Mouse (Mus musculus) hindbrain, embryonic 14.5 days (tissue): ENCODE results near the gene Gpat2. TPM values are rescaled to one million over a fixed set of nuclear protein-coding genes. Genes with fewer than 3 reads are reported as not detected.

Experiments used
- ATAC-seq: fragments of 200-750 bp; cut with Nextera tagmentation; 2 replicates; pipeline ENCODE4 v1.8.0; 2017; ENCODE audit warnings: moderate number of reproducible peaks, mild to moderate bottlenecking, moderate TSS enrichment, moderate library complexity; ENCODE audit not compliant: low FRiP score
- DNase-seq: peaks from one replicate; pipeline ENCODE4 v3.0.0-alpha.2; 2015; ENCODE audit warnings: low spot score
- H3K27ac ChIP-seq: fragments of 300-500 bp; sonication (generic); 2 replicates; pipeline ENCODE4 v1.5.1; 2014; ENCODE audit warnings: mild to moderate bottlenecking, moderate library complexity
- H3K27me3 ChIP-seq: fragments of 300-500 bp; sonication (generic); 2 replicates; pipeline ENCODE4 v1.6.1; 2014; ENCODE audit warnings: mild to moderate bottlenecking, low read length, mixed read lengths; ENCODE audit not compliant: control insufficient read depth, insufficient read depth
- H3K36me3 ChIP-seq: fragments of 300-500 bp; sonication (generic); replicated peaks from 2 replicates; pipeline ENCODE4 v1.6.1; 2014; ENCODE audit not compliant: control insufficient read depth, insufficient read depth
- H3K4me1 ChIP-seq: fragments of 300-500 bp; sonication (generic); replicated peaks from 2 replicates; pipeline ENCODE4 v1.6.1; 2014; ENCODE audit warnings: antibody characterized with exemption, low read length, mixed read lengths; ENCODE audit not compliant: control insufficient read depth, insufficient read depth
- H3K4me2 ChIP-seq: fragments of 300-500 bp; sonication (generic); replicated peaks from 2 replicates; pipeline ENCODE4 v1.6.1; 2014; ENCODE audit warnings: mild to moderate bottlenecking, moderate library complexity
- H3K4me3 ChIP-seq: fragments of 300-500 bp; sonication (generic); replicated peaks from 2 replicates; pipeline ENCODE4 v1.5.1; 2014; ENCODE audit warnings: mild to moderate bottlenecking, low read length
- H3K9ac ChIP-seq: fragments of 300-500 bp; sonication (generic); 2 replicates; pipeline ENCODE4 v1.6.1; 2014
- H3K9me3 ChIP-seq: fragments of 300-500 bp; sonication (generic); 2 replicates; pipeline ENCODE4 v1.6.1; 2016; ENCODE audit warnings: low read length; ENCODE audit not compliant: control insufficient read depth
- WGBS: fragments of 180-500 bp; shearing (Covaris S2); extraction: QIAGEN DNeasy Blood & Tissue Kit; methylation state at CpG from one replicate; pipeline ENCODE4 v1.1.7; 2014; 5-methylcytosine and 5-hydroxymethylcytosine counted together
- polyA plus RNA-seq: library from polyadenylated mRNA; unstranded; fragments of >200 nt; fragmentation: Nextera tagmentation; extraction: Ambion mirVana; gene quantifications from 2 replicates; pipeline ENCODE4 v1.2.1, GENCODE M21; 2014

The Gpat2 gene
- polyA plus RNA-seq, 1 experiment from 2014 or later: 0.07 TPM

DNA sequence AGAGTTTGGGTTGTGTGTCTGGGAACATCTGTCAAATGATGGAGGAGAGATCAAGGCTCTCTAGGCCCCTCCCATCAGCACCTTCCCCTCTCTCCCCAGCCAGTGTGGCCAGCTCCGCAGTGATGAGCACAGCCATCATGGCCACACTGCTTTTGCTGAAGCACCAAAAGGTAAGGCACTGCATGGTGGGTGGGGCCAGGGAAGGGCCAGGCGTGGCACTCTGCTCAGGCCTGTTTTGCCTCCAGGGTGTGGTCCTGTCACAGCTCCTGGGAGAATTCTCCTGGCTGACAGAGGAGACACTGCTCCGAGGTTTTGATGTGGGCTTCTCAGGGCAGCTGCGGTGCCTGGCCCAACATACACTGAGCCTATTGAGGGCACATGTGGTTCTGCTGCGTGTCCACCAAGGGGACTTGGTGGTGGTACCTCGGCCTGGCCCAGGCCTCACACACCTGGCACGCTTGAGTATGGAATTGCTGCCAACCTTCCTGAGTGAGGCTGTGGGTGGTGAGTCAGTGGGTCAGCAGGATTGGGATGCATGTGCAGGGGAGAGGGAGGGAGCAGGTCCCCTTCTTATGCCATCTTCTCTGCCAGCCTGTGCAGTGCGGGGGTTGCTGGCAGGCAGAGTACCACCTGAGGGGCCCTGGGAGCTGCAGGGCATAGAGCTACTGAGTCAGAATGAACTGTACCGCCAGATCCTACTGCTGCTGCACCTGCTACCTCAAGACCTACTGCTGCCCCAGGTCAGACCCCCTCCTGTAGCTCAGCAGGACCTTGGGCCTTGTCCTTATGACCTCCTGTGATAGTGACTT, 8.7 kb downstream of the Gpat2 start:
- Histone ChIP-seq H3K4me1 (no peaks in the 10 kb centered on the region), H3K9me3 (no peaks in the 10 kb centered on the region), H3K4me3 (no peak overlapping the region), H3K4me2 (no peak overlapping the region), H3K27me3 (no peaks in the 10 kb centered on the region), H3K36me3 (peaks cover 36% of the 10 kb centered on the region), H3K9ac (no peak overlapping the region), H3K27ac (no peak overlapping the region)
- DNase-seq (no peak), ATAC-seq (no peak)
- 82% methylated on average over 9 of the region's 9 CpGs for WGBS

DNA sequence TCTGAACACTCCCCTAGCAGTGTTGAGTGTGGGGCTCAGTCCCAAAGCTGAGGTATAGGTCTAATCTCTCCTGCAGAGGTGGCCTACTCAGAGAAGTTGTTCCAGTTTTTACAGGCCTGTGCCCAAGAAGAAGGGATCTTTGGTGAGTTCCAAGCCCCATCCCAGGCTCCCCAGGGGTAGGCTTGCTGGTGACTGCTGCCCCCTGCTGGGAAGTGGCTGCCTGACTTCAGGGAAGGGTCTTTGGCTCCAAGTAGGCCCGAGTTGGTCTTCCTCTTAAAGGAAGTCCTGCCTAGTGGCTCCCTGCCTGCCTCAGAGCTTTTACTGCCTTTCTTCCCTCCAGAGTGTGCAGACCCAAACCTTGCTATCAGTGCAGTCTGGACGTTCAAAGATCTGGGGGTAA, 10.1 kb downstream of the Gpat2 start:
- DNase-seq (no peak), ATAC-seq (no peak)
- Histone ChIP-seq H3K9me3 (no peaks in the 10 kb centered on the region), H3K27ac (no peak overlapping the region), H3K4me3 (no peak overlapping the region), H3K36me3 (peaks cover 46% of the 10 kb centered on the region), H3K4me1 (no peaks in the 10 kb centered on the region), H3K4me2 (no peak overlapping the region), H3K9ac (no peak overlapping the region), H3K27me3 (no peaks in the 10 kb centered on the region)
- WGBS: 35% methylated on average over 2 of the region's 2 CpGs

DNA sequence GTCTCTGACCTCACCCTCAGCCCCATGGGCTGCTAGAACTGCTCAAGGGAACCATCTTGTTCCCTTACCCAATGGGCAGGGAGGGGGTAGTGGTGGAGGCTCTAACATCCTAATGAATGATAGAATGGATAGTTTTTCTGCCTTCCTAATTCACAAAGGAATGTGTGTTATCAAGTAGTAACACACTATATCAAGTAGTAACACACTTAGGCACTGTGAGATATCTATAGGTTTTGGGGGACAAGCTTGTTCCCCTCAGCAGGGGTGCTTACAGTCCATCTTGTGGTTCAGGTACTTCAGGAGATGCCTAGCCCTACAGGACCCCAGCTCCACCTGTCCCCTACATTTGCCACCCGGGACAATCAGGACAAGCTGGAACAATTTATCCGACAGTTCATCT, 10.6 kb downstream of the Gpat2 start:
- no peak for ATAC-seq
- no peaks in the 10 kb centered on the region for H3K9me3 ChIP-seq
- DNase-seq: no peak
- peaks cover 49% of the 10 kb centered on the region for H3K36me3 ChIP-seq
- H3K27me3 ChIP-seq: no peaks in the 10 kb centered on the region
- no peak overlapping the region for H3K27ac ChIP-seq
- WGBS: 96% methylated on average over 2 of the region's 2 CpGs
- H3K4me1 ChIP-seq: no peaks in the 10 kb centered on the region
- no peak overlapping the region for H3K9ac ChIP-seq
- no peak overlapping the region for H3K4me2 ChIP-seq
- no peak overlapping the region for H3K4me3 ChIP-seq

DNA sequence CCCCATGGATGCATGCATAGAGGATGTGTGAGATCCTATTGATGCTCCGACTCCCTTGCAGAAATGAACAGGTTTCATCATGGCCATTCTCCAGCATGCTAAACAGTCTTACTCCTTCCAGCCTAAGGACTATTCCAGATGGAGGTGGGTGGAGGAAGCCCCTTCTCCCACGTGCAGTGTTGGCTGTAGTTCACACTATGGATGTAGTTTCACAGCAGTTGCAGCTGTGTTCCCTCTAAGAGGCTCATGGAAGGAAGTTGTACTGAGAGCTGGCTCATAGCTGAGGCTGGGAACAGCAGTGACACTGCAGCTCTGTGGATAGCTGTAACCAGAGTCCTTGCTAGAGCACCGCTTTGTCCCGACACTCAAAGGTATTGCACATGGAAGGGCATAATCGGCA, 12.7 kb downstream of the Gpat2 start:
- ATAC-seq (no peak), DNase-seq (no peak)
- H3K9me3 ChIP-seq: no peaks in the 10 kb centered on the region
- H3K4me1 ChIP-seq: no peaks in the 10 kb centered on the region
- H3K4me2 ChIP-seq: no peak overlapping the region
- H3K9ac ChIP-seq: no peak overlapping the region
- 95% methylated on average over 5 of the region's 5 CpGs for WGBS
- H3K27me3 ChIP-seq: no peaks in the 10 kb centered on the region
- H3K27ac ChIP-seq: no peak overlapping the region
- no peak overlapping the region for H3K4me3 ChIP-seq
- H3K36me3 ChIP-seq: peaks cover 64% of the 10 kb centered on the region

DNA sequence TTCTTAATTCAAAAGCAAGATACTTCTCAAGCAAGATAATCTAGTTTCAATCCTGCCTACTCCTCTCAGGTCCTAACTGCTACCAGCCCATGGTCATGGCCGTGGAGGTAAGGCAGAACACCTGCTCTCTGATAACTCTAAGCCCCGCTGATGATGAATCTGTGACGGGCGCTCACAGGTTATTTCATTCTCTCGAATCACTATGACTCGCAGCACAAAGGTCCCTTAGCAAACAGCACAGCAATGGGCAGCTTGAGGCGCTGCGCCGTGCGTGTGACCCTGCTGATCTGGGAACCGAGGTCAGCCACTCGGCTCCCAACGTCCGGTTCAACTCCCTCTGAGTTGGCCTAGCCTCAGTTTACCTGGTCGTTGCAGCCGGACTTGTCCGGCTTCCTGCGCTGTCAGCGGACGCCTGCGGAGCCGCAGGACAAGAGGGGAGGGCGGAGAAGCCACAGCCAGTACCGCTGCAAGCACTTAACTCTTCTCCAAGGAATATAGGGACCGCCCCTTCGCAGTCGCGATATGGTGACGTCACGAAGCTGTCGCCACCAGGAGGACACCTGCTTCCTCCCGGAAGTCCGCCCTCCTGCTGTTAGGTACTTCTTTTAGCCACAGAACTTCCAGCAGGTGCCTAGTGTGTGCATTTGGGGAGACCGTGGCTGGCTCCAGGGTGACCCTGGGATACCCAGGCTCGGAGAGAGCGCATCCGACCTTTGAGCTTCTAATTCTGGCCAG, 19.2 kb downstream of the Gpat2 start, which contains the start of gene Fahd2a:
Gene Fahd2a (minus strand): TSS at position 511 of the 735 bp plus-strand sequence.
- Histone ChIP-seq H3K4me2 (peak within 1 kb of the TSS; percentile 66), H3K27ac (no peak within 1 kb of the TSS), H3K36me3 (peaks cover 27% of the 10 kb centered on the region), H3K4me1 (peaks cover 7% of the 10 kb centered on the region), H3K27me3 (no peaks in the 10 kb centered on the region), H3K4me3 (peak within 1 kb of the TSS; percentile 70), H3K9me3 (no peaks in the 10 kb centered on the region), H3K9ac (peak within 1 kb of the TSS; percentile 77)
- peak; percentile 95 for ATAC-seq
- peak; percentile 93 for DNase-seq
- 5% methylated on average over 37 of the region's 37 CpGs for WGBS

DNA sequence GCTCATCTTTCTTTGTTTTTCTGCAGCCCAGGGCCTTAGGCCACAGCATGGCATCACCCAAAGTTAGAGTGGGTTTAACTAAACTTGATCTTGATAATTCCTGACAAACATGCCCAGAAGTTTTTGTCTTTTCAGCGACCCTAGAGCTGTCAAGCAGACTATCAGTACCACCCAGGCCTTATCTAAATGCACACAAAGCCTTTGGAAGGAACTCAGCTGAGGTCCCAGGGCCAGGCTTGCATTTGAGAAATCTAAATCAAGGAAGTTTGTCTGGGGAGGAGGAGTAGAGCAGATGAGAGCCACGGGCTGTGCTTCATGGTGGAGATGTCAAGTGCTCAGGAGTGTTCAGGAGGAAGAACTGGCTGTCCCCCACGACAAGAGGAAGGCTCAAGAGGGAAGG, 21.8 kb downstream of the Gpat2 start:
- Histone ChIP-seq H3K4me3 (no peak overlapping the region), H3K9me3 (no peaks in the 10 kb centered on the region), H3K27ac (no peak overlapping the region), H3K9ac (no peak overlapping the region), H3K4me2 (no peak overlapping the region), H3K36me3 (0 out of 2 replicates have a peak, but pooled peaks cover 2% of the 10 kb centered on the region), H3K27me3 (no peaks in the 10 kb centered on the region), H3K4me1 (peaks cover 7% of the 10 kb centered on the region)
- 53% methylated on average over 3 of the region's 3 CpGs for WGBS
- ATAC-seq (no peak), DNase-seq (no peak)

DNA sequence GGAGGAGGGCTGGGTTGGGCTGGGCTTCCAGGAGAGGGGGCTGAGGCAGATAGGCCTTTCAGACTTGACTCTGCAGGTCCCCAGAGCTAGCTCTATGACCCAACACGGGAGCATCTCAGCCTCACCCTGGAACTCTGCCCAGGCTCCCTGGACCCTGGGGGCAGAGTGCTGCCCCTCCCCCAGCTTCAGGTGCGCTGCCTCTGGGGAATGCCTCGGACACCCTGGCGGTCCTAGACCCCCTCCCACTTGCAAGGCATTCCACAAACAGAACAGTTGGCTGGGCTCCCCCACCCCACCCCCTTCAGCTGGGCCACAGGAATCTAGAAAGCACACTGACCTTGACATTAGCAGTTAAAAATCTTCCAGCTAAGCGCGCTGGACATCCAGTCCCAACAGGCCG, 24.7 kb downstream of the Gpat2 start:
- no peak overlapping the region for H3K4me2 ChIP-seq
- H3K36me3 ChIP-seq: no peaks in the 10 kb centered on the region
- no peak overlapping the region for H3K27ac ChIP-seq
- ATAC-seq: no peak
- no peaks in the 10 kb centered on the region for H3K27me3 ChIP-seq
- no peaks in the 10 kb centered on the region for H3K9me3 ChIP-seq
- H3K4me1 ChIP-seq: no peaks in the 10 kb centered on the region; the same call in 1 of the 2 replicates
- DNase-seq: no peak
- H3K4me3 ChIP-seq: no peak overlapping the region
- 47% methylated on average over 7 of the region's 7 CpGs for WGBS
- H3K9ac ChIP-seq: no peak overlapping the region

DNA sequence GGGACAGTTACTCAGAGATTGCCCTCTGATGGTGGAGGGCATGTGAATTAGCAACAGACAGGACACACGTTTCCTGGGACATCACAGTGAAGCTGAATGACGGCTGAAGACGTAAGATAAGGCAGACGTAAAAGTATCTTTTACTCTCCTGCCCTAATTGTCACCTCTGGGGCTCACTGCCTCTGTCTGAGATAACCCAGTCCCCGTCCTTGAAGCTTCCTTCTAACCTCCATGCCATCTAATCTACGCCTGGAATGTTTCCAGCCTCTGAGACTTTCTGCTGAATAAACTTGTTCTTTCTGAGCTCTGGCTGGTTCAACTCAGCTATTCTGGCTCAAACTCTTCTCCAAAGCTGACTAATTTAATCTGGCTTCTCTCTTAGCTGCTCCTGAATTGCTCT, 26.7 kb downstream of the Gpat2 start:
- Histone ChIP-seq H3K4me1 (no peaks in the 10 kb centered on the region), H3K4me2 (no peak overlapping the region), H3K36me3 (no peaks in the 10 kb centered on the region), H3K9ac (no peak overlapping the region), H3K27me3 (no peaks in the 10 kb centered on the region), H3K27ac (no peak overlapping the region), H3K4me3 (no peak overlapping the region), H3K9me3 (no peaks in the 10 kb centered on the region)
- ATAC-seq (no peak), DNase-seq (no peak)
- 58% methylated on average over 6 of the region's 6 CpGs for WGBS

DNA sequence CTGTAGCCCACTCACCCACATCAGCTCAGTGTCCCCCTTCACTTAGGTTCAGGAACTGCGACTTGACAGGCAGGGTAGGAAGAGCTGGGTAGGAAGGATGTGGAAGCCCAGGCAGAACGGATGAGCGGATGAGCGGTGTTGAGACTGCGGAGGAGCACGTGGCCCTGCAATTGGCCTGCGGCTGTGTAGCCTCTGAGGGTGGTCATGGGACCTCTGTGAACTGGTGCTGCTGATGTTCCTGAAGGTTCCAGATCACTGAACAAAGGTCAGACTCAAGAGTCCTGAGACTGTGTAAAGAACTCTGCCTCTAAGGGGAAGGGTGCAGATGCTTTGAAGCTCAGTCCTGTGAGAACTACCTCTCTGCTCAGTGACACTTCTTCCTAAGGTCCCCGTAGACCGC, 28.1 kb downstream of the Gpat2 start:
- no peak overlapping the region for H3K27ac ChIP-seq
- H3K9me3 ChIP-seq: no peaks in the 10 kb centered on the region
- H3K4me2 ChIP-seq: no peak overlapping the region
- no peaks in the 10 kb centered on the region for H3K27me3 ChIP-seq
- WGBS: 82% methylated on average over 9 of the region's 9 CpGs
- H3K4me1 ChIP-seq: no peaks in the 10 kb centered on the region
- no peaks in the 10 kb centered on the region for H3K36me3 ChIP-seq
- no peak overlapping the region for H3K4me3 ChIP-seq
- DNase-seq (no peak), ATAC-seq (no peak)
- no peak overlapping the region for H3K9ac ChIP-seq
